In genomic region chr17:33487652-33488051, GRCm38 (mm10) we compare ENCODE assay signal across 15 mouse cellular contexts. TPM values are rescaled to one million over a fixed set of nuclear protein-coding genes. Genes with fewer than 3 reads are reported as not detected.
A peak's percentile ranks its signal among the peaks of the same experiment; 100 is the strongest.
DNase-seq lines count a peak whose midpoint lies in the region; TF ChIP-seq lines count a peak whose summit lies in the region.
"Had no signal": no experiment of that assay in that cellular context is flagged by ENCODE, and none has a peak within 500 bp of the region (broad histone marks: within the 10 kb centered on the region; RNA-seq: fewer than 3 reads in every experiment).

No protein-coding gene starts in this region.

- peak; percentile 66 for DNase-seq in gastrocnemius, adult 2 months
- DNase-seq in gastrocnemius, postnatal 36 days: no peak
- DNase-seq in left cerebral cortex, postnatal 4 days: peak; percentile 94
- DNase-seq in left cerebral cortex, postnatal 25 days (ENCODE audit: low spot score in 2 of 2): no peak
- DNase-seq in cerebellum, adult 11 months: peak; percentile 67
- peak; percentile 15 for DNase-seq in kidney, postnatal 14 days
- no peak for DNase-seq in c-Kit-positive CD71-positive TER-119-positive erythroid progenitor cells, embryonic 14.5 days (ENCODE audit: low spot score)
- DNase-seq in frontal cortex, adult 2 months (ENCODE audit: extremely low spot score in 1 of 2, low spot score in 1 of 2): no peak
- DNase-seq: thymus, adult 2 months had no signal

- intact Hi-C loops in gastrocnemius, adult 2 months (cut with DNase I): no loop called here
- intact Hi-C loops in gastrocnemius, postnatal 36 days (cut with DNase I): no loop called here
- intact Hi-C loops in left cerebral cortex, postnatal 4 days (cut with DNase I): no loop called here
- intact Hi-C loops in left cerebral cortex, postnatal 25 days (cut with DNase I): no loop called here

- TF ChIP-seq CTCF in gastrocnemius, adult 2 months (IDR thresholded peaks at IDR 0.05): no peak

- no peak overlapping the region for H3K27ac ChIP-seq in gastrocnemius, adult 2 months
- H3K27ac ChIP-seq: limb, embryonic 12.5 days; neural tube, embryonic 12.5 days had no signal

- H3K4me3 ChIP-seq in gastrocnemius, adult 2 months: no peak overlapping the region
- H3K4me3 ChIP-seq: erythroblast, embryonic 14.5 days; limb, embryonic 12.5 days; megakaryocyte, embryonic 14.5 days; neural tube, embryonic 12.5 days had no signal

RNA-seq across cellular contexts. Expression of gene Adamts10, which starts 36.4 kb away (rescaled TPM):
- 1 to 10 TPM; 7.4 TPM for total RNA-seq in gastrocnemius, adult 2 months (2021)
- total RNA-seq in gastrocnemius, postnatal 36 days (2021): 1 to 10 TPM; 8.0 to 9.4 TPM
- total RNA-seq in left cerebral cortex, postnatal 4 days (2021): 10 to 100 TPM; 63.9 to 64.7 TPM
- total RNA-seq in left cerebral cortex, postnatal 25 days (2021): 10 to 100 TPM; 30.4 to 32.0 TPM
- 55.3 and 66.3 TPM in 2 replicates for polyA plus RNA-seq in frontal cortex, adult 2 months (2012; rRNA removed)

RNA-seq across cellular contexts. Expression of gene Actl9, which starts 55.0 kb away (rescaled TPM):
- total RNA-seq in gastrocnemius, adult 2 months (2021): not detected
- not detected for total RNA-seq in gastrocnemius, postnatal 36 days (2021)
- not detected for total RNA-seq in left cerebral cortex, postnatal 4 days (2021)
- not detected for total RNA-seq in left cerebral cortex, postnatal 25 days (2021)
- 0.19 and 0.28 TPM in 2 replicates for polyA plus RNA-seq in frontal cortex, adult 2 months (2012; rRNA removed)
- polyA plus RNA-seq: erythroblast, embryonic 14.5 days; heart, embryonic 14.5 days; large intestine, adult 2 months; limb, embryonic 12.5 days; neural tube, embryonic 12.5 days had no signal

Comparison
In these comparisons a context has a peak if more than half of its experiments do, and no peak if none do; other contexts are left out.
1. DNase-seq: peak in gastrocnemius, adult 2 months (single experiment), left cerebral cortex, postnatal 4 days (single experiment), cerebellum, adult 11 months (single experiment) and kidney, postnatal 14 days (single experiment); none in gastrocnemius, postnatal 36 days (0 of 2), left cerebral cortex, postnatal 25 days (0 of 2), c-Kit-positive CD71-positive TER-119-positive erythroid progenitor cells, embryonic 14.5 days (single experiment) and frontal cortex, adult 2 months (0 of 2).